Comparison of ENCODE assay signal across 8 mouse cellular contexts in the genomic region with DNA sequence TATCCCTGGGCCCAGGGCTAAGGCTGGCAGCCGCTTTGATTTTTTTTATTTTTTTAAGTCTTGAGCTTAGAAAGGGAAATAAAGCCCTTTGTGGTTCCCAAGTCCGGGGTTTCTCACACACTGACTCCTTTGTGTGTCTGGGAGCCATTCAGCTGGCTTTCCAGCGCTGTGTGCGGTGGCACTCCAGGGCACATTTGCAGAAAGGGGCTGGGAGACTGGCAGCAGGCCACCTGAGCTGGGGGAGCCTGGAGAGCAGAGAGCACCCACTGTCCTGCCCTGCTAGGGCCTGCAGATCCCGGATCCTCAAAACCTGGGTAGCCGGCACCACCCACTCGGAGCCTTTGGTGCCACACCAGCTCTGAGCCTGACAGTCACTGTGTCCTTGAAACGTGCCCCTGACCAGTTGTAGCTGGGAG. TPM values are rescaled to one million over a fixed set of nuclear protein-coding genes. Genes with fewer than 3 reads are reported as not detected.
DNase-seq lines count a peak whose midpoint lies in the region; ATAC-seq and TF ChIP-seq lines count a peak whose summit lies in the region.

No protein-coding gene starts in this region.

- H3K9me3 ChIP-seq in forebrain, embryonic 16.5 days (ENCODE audit: control insufficient read depth, low read length), result no peaks in the 10 kb centered on the region
- H3K9me3 ChIP-seq in midbrain, embryonic 10.5 days (replicated peaks), result no peaks in the 10 kb centered on the region

- H3K4me3 ChIP-seq in forebrain, embryonic 16.5 days (replicated peaks; ENCODE audit: low read length), result no peak overlapping the region
- no peak overlapping the region for H3K4me3 ChIP-seq in kidney, adult 2 months (ENCODE audit: insufficient read depth, low read depth, low read length)
- H3K4me3 ChIP-seq in midbrain, embryonic 10.5 days, result peak overlapping the region; percentile 8; the same call in 1 of the 2 replicates

- H3K27me3 ChIP-seq in forebrain, embryonic 16.5 days (replicated peaks; ENCODE audit: control insufficient read depth, insufficient read depth, low read length), result no peaks in the 10 kb centered on the region
- H3K27me3 ChIP-seq in kidney, adult 2 months (replicated peaks; ENCODE audit: control insufficient read depth, insufficient read depth, low read length), result no peaks in the 10 kb centered on the region
- no peaks in the 10 kb centered on the region for H3K27me3 ChIP-seq in midbrain, embryonic 10.5 days (ENCODE audit: low read depth, poor library complexity, severe bottlenecking)

- H3K27ac ChIP-seq in forebrain, embryonic 16.5 days (ENCODE audit: low read length), result peak overlapping the region; percentile 88
- H3K27ac ChIP-seq in kidney, adult 2 months (ENCODE audit: insufficient read depth, low read depth, low read length), result peak overlapping the region; percentile 28; the same call in 1 of the 2 replicates
- H3K27ac ChIP-seq in midbrain, embryonic 10.5 days (replicated peaks), result peak overlapping the region; percentile 70

- H3K4me2 ChIP-seq in forebrain, embryonic 16.5 days (ENCODE audit: low read length), result no peak overlapping the region

- peak; percentile 71 for ATAC-seq in forebrain, embryonic 16.5 days
- no peak for ATAC-seq in monocyte, adult 5-6 weeks (replicated peaks; ENCODE audit: insufficient number of reproducible peaks, low FRiP score, low TSS enrichment, poor library complexity, severe bottlenecking)

- no peaks in the 10 kb centered on the region for H3K36me3 ChIP-seq in forebrain, embryonic 16.5 days (ENCODE audit: control insufficient read depth, insufficient read depth)
- H3K36me3 ChIP-seq in kidney, adult 2 months (ENCODE audit: control insufficient read depth, insufficient read depth, low read length), result no peaks in the 10 kb centered on the region
- H3K36me3 ChIP-seq in midbrain, embryonic 10.5 days, result peaks cover 4% of the 10 kb centered on the region; the same call in 1 of the 2 replicates

- H3K4me1 ChIP-seq in forebrain, embryonic 16.5 days (replicated peaks; ENCODE audit: control insufficient read depth, insufficient read depth, low read length), result peaks cover 80% of the 10 kb centered on the region
- H3K4me1 ChIP-seq in kidney, adult 2 months (ENCODE audit: control insufficient read depth, insufficient read depth, low read length), result peaks cover 61% of the 10 kb centered on the region
- H3K4me1 ChIP-seq in midbrain, embryonic 10.5 days, result peaks cover 96% of the 10 kb centered on the region

- 9% methylated on average over 8 of the region's 8 CpGs for WGBS in forebrain, embryonic 16.5 days
- WGBS in kidney, adult 2 months, result 44% methylated on average over 8 of the region's 8 CpGs
- WGBS in midbrain, embryonic 10.5 days, result 54% methylated on average over 8 of the region's 8 CpGs

- DNase-seq in cerebellum, postnatal 25 days, result peak; percentile 51 to 58
- no peak for DNase-seq in cerebellum, postnatal 36 days
- DNase-seq in adrenal gland, adult (ENCODE audit: inconsistent age in 2 of 2, low spot score in 1 of 2), result peak; percentile 47 to 79
- peak; percentile 50 for DNase-seq in kidney, adult 2 months
- DNase-seq in midbrain, embryonic 10.5 days (ENCODE audit: low spot score), result peak; percentile 31
- peak; percentile 16 for DNase-seq in testis, postnatal 14 days (ENCODE audit: low spot score)

- no peak for TF ChIP-seq POLR2A in kidney, adult 2 months (IDR thresholded peaks at IDR 0.05; ENCODE audit: low read depth, low read length)

- peak overlapping the region; percentile 34 for H3K9ac ChIP-seq in forebrain, embryonic 16.5 days (replicated peaks; ENCODE audit: low read depth, low read length)

- TF ChIP-seq CTCF in kidney, adult 2 months (conservative IDR thresholded peaks at IDR 0.05; ENCODE audit: insufficient read depth, insufficient read length, low read depth, low read length), result no peak

RNA-seq across cellular contexts. Expression of gene Gramd4, which starts 28.8 kb away (rescaled TPM):
- 56.8 and 57.8 TPM in 2 replicates for polyA plus RNA-seq in forebrain, embryonic 16.5 days (2015; fragmentation: Nextera tagmentation; extraction: Ambion mirVana)
- polyA plus RNA-seq in kidney, adult 2 months (2012; rRNA removed), result 18.9 and 20.6 TPM in 2 replicates
- 14.3 and 16.7 TPM in 2 replicates for polyA plus RNA-seq in midbrain, embryonic 10.5 days (2016; fragmentation: Nextera tagmentation; extraction: Ambion mirVana)
- 112 to 191 TPM (median 137 TPM) in 3 replicates for total RNA-seq in monocyte, adult 5-6 weeks (2017)

RNA-seq across cellular contexts. Expression of gene Celsr1, which starts 52.7 kb away (rescaled TPM):
- 4.6 and 5.6 TPM in 2 replicates for polyA plus RNA-seq in forebrain, embryonic 16.5 days (2015; fragmentation: Nextera tagmentation; extraction: Ambion mirVana)
- polyA plus RNA-seq in kidney, adult 2 months (2012; rRNA removed), result 12.4 and 16.8 TPM in 2 replicates
- 3.4 and 3.6 TPM in 2 replicates for polyA plus RNA-seq in midbrain, embryonic 10.5 days (2016; fragmentation: Nextera tagmentation; extraction: Ambion mirVana)
- total RNA-seq in monocyte, adult 5-6 weeks (2017), result 0.11 to 2.1 TPM (median 0.76 TPM) in 3 replicates

Comparison
In these comparisons a context has a peak if more than half of its experiments do, and no peak if none do; other contexts are left out.
1. DNase-seq: peak in cerebellum, postnatal 25 days (2 of 2), adrenal gland, adult (2 of 2), kidney, adult 2 months (single experiment), midbrain, embryonic 10.5 days (single experiment) and testis, postnatal 14 days (single experiment); none in cerebellum, postnatal 36 days (0 of 2).
2. H3K27ac ChIP-seq: peak in every context shown above with its lines; median percentile 88 in forebrain, embryonic 16.5 days; 70 in midbrain, embryonic 10.5 days; 28 in kidney, adult 2 months.